Mouse (Mus musculus): ENCODE measurements at regions not wholly inside any gene's neighbourhood (a gene's known extent, or its start where the extent isn't known, plus 50 kb on each side); places are given as distances from the start of the nearest gene placed in this dataset.

DNA sequence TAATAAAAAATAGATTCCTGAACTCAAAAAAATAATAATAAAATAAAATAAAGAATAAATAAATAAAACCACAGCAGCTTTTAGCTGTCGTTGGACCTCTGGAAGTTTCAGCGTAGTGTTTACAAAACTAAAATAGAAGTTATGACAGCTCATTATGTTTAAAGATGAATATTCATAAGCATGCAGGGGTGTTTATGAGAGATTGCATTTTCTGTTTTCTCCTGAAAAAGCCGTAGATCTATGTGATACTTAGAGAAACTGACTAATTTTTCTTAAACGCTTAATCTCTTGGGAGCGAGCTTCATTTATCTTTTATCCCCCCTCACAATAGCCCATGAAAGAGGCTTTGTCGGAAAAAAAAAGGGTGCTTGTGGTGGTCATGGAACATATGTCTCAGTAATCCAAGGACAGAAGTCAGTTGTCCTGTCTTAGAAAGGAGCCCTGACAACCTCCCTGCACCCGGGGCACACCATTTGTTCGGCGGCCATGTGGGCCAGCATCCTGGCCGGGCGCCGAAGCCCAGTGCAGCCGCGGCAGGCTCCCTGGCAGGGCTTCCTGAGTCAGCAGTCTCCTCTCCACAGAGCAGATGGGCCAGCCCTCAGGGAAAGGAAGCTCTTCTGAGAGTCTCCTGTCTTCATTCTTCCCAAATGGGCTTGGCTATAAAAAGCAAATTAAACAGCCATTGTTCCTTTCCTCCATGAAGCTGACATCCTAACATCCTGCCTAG, 568.2 kb upstream of the Gm10131 start:
- no peak for TF ChIP-seq ZC3H11A (IDR thresholded peaks at IDR 0.05; ENCODE audit: borderline replicate concordance, low read depth, low read length)
- TF ChIP-seq MAFK (IDR thresholded peaks at IDR 0.05; ENCODE audit: insufficient read depth, low read depth, low read length): peak; percentile 70; the same call in 1 of the 2 replicates

All from ES-E14 (cell line).